Mouse (Mus musculus) gastrocnemius, adult 18-20 months (tissue): ENCODE results near the gene Npw. TPM values are rescaled to one million over a fixed set of nuclear protein-coding genes. Genes with fewer than 3 reads are reported as not detected.
"Not testable (repeated sequence)": the region's sequence is repeated elsewhere in the genome, so short reads cannot be mapped to it uniquely, and the experiment has no call there.

Experiments used
- DNase-seq: peaks from one replicate; pipeline ENCODE4 v3.0.0; 2021; ENCODE audit warnings: low spot score
- total RNA-seq, 2 experiments: library from RNA; stranded (reverse); gene quantifications; 2 replicates each; pipeline ENCODE4 v1.2.3; 2021

Npw gene
- total RNA-seq, 2 experiments from 2014 or later: not detected

- DNase-seq: peak; percentile 39
Measured at GRCm38 (mm10) chr17:24672141-24672540, 13.9 kb upstream of the Npw start.

- no peak for DNase-seq
Measured at GRCm38 (mm10) chr17:24671346-24671745, 13.1 kb upstream of the Npw start.

- DNase-seq: no peak
Measured at GRCm38 (mm10) chr17:24670246-24670844, 12.1 kb upstream of the Npw start.

- DNase-seq: peak; percentile 95
Measured at GRCm38 (mm10) chr17:24669545-24670245, 11.4 kb upstream of the Npw start, which contains the start of gene Zfp598. Gene Zfp598, plus strand, starts transcription at chr17:24669687.

GRCm38 (mm10) chr17:24669214-24669544 is 10.9 kb upstream of the Npw start:
- not testable (repeated sequence) for DNase-seq

- peak; percentile 64 for DNase-seq
Measured at GRCm38 (mm10) chr17:24667416-24667815, 9.2 kb upstream of the Npw start.

GRCm38 (mm10) chr17:24667011-24667410 is 8.8 kb upstream of the Npw start:
- not testable (repeated sequence) for DNase-seq

GRCm38 (mm10) chr17:24654969-24655368 is 3.3 kb downstream of the Npw start:
- DNase-seq: no peak

GRCm38 (mm10) chr17:24653967-24654710 is 4.1 kb downstream of the Npw start:
- peak; percentile 76 for DNase-seq

GRCm38 (mm10) chr17:24651835-24652234 is 6.4 kb downstream of the Npw start:
- DNase-seq: no peak

- no peak for DNase-seq
Measured at GRCm38 (mm10) chr17:24650766-24651165, 7.5 kb downstream of the Npw start.

- peak; percentile 44 for DNase-seq
Measured at GRCm38 (mm10) chr17:24650070-24650616, 8.1 kb downstream of the Npw start, which contains the start of gene Slc9a3r2. Gene Slc9a3r2, minus strand, starts transcription at chr17:24650327.

GRCm38 (mm10) chr17:24649581-24650069 is 8.6 kb downstream of the Npw start:
- no peak for DNase-seq

GRCm38 (mm10) chr17:24648731-24649377 is 9.4 kb downstream of the Npw start:
- DNase-seq: no peak

GRCm38 (mm10) chr17:24647493-24647892 is 10.8 kb downstream of the Npw start:
- DNase-seq: no peak

GRCm38 (mm10) chr17:24646381-24646780 is 11.9 kb downstream of the Npw start:
- DNase-seq: no peak

- no peak for DNase-seq
Measured at GRCm38 (mm10) chr17:24645916-24646315, 12.3 kb downstream of the Npw start.

GRCm38 (mm10) chr17:24644875-24645721 is 13.2 kb downstream of the Npw start:
- no peak for DNase-seq

GRCm38 (mm10) chr17:24644030-24644715 is 14.1 kb downstream of the Npw start:
- no peak for DNase-seq

GRCm38 (mm10) chr17:24642791-24643343 is 15.4 kb downstream of the Npw start:
- no peak for DNase-seq
